Mouse (Mus musculus) kidney, embryonic 16.5 days (tissue): ENCODE data around the gene Fos. TPM values are rescaled to one million over a fixed set of nuclear protein-coding genes. Genes with fewer than 3 reads are reported as not detected.

ENCODE experiments used
- ATAC-seq: fragments of 200-750 bp; cut with Nextera tagmentation; 2 replicates; pipeline ENCODE4 v1.8.0; 2017; ENCODE audit warnings: moderate TSS enrichment; ENCODE audit not compliant: low FRiP score, low TSS enrichment
- H3K27ac ChIP-seq: fragments of 300-500 bp; sonication (generic); 2 replicates; pipeline ENCODE4 v1.5.1; 2014; ENCODE audit warnings: low read length
- H3K27me3 ChIP-seq: fragments of 300-500 bp; sonication (generic); 2 replicates; pipeline ENCODE4 v1.6.1; 2014; ENCODE audit warnings: low read length, control low read depth, mixed read lengths; ENCODE audit not compliant: insufficient read depth
- H3K36me3 ChIP-seq: fragments of 300-500 bp; sonication (generic); 2 replicates; pipeline ENCODE4 v1.6.1; 2014; ENCODE audit warnings: low read length, control low read depth, mixed read lengths; ENCODE audit not compliant: insufficient read depth
- H3K4me1 ChIP-seq: fragments of 300-500 bp; sonication (generic); 2 replicates; pipeline ENCODE4 v1.6.1; 2014; ENCODE audit warnings: low read length, control low read depth, mixed read lengths; ENCODE audit not compliant: insufficient read depth
- H3K4me2 ChIP-seq: fragments of 300-500 bp; sonication (generic); replicated peaks from 2 replicates; pipeline ENCODE4 v1.6.1; 2014; ENCODE audit warnings: low read depth, low read length
- H3K4me3 ChIP-seq: fragments of 300-500 bp; sonication (generic); 2 replicates; pipeline ENCODE4 v1.5.1; 2014; ENCODE audit warnings: mild to moderate bottlenecking, low read length
- H3K9ac ChIP-seq: fragments of 300-500 bp; sonication (generic); replicated peaks from 2 replicates; pipeline ENCODE4 v1.6.1; 2014; ENCODE audit warnings: low read length
- H3K9me3 ChIP-seq: fragments of 300-500 bp; sonication (generic); 2 replicates; pipeline ENCODE4 v1.6.1; 2016; ENCODE audit warnings: low read length, control low read depth
- WGBS: fragments of 180-500 bp; shearing (Covaris S2); extraction: QIAGEN DNeasy Blood & Tissue Kit; methylation state at CpG from one replicate; pipeline ENCODE4 v1.1.7; 2014; 5-methylcytosine and 5-hydroxymethylcytosine counted together
- polyA plus RNA-seq: library from polyadenylated mRNA; unstranded; fragments of >200 nt; fragmentation: Nextera tagmentation; extraction: Ambion mirVana; gene quantifications from 2 replicates; pipeline ENCODE4 v1.2.1, GENCODE M21; 2015

Gene Fos
- polyA plus RNA-seq, 1 experiment from 2014 or later = 3.5 TPM

DNA sequence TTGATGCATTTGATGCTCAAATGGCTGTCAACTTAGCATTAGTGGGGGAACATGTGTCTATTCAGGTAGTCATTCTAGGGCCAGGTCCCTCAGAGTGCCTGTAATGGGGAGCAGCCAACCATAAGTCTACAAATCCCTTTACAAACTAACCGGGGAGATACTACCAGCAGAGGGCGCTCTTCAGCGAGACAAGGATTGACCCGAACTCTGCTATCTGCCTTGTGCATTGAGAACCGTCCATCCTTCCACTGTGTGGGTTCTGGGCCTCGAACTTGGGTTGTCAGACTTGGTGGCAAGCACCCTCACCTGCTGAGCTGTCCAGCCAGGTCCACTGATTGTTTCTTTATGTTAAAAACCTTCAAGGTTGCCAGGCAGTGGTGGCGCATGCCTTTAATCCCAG, 23.1 kb downstream of the Fos start:
- 23% methylated on average over 7 of the region's 7 CpGs for WGBS
- no peaks in the 10 kb centered on the region for H3K4me1 ChIP-seq
- H3K9me3 ChIP-seq = peaks cover 4% of the 10 kb centered on the region; the same call in 1 of the 2 replicates
- no peak overlapping the region for H3K27ac ChIP-seq
- ATAC-seq = no peak
- H3K4me3 ChIP-seq = no peak overlapping the region
- no peak overlapping the region for H3K4me2 ChIP-seq
- no peaks in the 10 kb centered on the region for H3K27me3 ChIP-seq
- no peaks in the 10 kb centered on the region for H3K36me3 ChIP-seq
- no peak overlapping the region for H3K9ac ChIP-seq

DNA sequence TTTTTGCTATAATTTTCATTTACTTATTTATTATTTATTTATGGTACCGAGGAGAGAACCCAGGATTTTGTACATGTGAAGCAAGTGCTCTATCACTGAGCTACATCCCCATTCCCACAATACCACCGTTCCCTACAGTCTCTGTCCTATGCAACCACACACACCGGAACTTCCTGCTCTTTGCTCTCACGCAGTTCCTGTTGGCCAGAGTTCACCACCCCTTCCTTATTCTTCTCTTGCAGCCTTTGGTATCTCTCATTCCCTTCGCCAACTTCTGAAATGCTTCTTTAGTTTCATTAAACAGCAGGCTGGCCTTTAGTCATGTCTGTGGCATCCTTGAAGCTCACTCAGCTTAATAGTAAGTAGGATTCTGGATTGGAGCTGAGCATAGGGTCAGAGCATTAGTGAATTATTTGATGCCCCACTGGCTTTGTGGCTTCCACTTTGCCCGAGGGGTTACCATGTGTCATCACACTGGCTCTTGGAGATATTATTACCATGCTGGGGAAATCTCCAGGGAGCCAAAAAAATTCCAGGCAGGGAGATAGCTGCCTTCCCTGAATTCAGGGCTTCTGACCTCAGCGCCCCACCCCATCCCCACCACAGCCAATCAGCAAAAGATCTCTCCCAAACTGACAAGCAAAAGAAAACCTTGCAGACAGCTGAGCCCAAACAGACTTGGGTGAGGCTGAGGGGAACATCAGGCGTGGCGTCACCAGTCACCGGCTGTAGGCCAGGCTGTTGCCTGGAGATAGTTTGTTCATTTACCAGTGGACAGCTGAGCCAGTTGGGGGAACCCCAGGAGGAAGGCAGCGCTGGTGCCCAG, 23.8 kb downstream of the Fos start:
- Histone ChIP-seq H3K4me2 (no peak overlapping the region), H3K27ac (no peak overlapping the region), H3K9ac (no peak overlapping the region), H3K27me3 (no peaks in the 10 kb centered on the region), H3K36me3 (no peaks in the 10 kb centered on the region), H3K4me1 (no peaks in the 10 kb centered on the region), H3K4me3 (no peak overlapping the region), H3K9me3 (peaks cover 5% of the 10 kb centered on the region; the same call in 1 of the 2 replicates)
- 64% methylated on average over 11 of the region's 11 CpGs for WGBS
- ATAC-seq = no peak

DNA sequence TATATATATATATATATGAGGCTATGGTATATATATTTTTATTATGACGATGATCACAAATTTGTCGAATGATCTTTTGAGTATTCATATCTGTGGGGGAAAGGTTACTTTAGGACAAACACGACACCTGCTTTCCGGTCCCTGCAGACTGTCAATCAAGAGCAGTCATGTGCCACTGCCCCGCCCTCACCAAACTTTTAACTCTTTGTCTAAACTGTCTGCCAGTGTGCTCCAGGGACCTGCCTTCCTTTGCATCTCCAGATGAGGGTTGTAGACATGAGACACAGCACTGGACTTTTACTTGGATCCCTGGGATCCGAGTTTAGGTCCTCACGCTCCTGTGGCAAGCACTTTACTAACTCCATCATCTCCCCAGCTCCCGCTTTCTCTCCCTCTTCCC, 25.3 kb downstream of the Fos start:
- ATAC-seq = no peak
- Histone ChIP-seq H3K27ac (no peak overlapping the region), H3K4me1 (no peaks in the 10 kb centered on the region), H3K27me3 (no peaks in the 10 kb centered on the region), H3K9ac (no peak overlapping the region), H3K4me2 (no peak overlapping the region), H3K36me3 (no peaks in the 10 kb centered on the region), H3K9me3 (peaks cover 5% of the 10 kb centered on the region; the same call in 1 of the 2 replicates), H3K4me3 (no peak overlapping the region)
- WGBS = 75% methylated on average over 8 of the region's 8 CpGs

DNA sequence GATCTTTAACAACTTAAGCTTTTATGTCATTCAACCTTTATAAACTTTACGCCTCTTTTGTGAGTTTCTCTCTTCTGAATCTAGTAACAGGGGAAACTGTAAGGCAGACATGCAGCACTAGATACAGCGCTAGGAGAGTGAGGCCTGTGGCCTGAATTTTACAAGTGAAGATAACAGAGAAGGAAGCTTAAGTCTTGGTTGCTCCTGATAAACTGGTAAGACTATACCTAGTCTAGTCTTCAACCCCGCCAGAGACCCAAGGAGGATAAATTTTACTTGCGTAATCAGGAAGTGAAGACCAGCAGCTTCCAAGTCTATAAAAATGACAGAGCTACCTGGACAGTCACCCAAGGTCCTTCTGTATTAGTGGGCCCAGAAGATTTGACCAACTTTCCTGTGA, 29.0 kb downstream of the Fos start:
- no peak overlapping the region for H3K4me2 ChIP-seq
- H3K36me3 ChIP-seq = no peaks in the 10 kb centered on the region
- no peaks in the 10 kb centered on the region for H3K27me3 ChIP-seq
- H3K4me1 ChIP-seq = no peaks in the 10 kb centered on the region
- no peak overlapping the region for H3K9ac ChIP-seq
- no peak for ATAC-seq
- H3K27ac ChIP-seq = no peak overlapping the region
- WGBS = 91% methylated on average over 4 of the region's 4 CpGs
- H3K4me3 ChIP-seq = no peak overlapping the region
- peaks cover 14% of the 10 kb centered on the region; the same call in 1 of the 2 replicates for H3K9me3 ChIP-seq

DNA sequence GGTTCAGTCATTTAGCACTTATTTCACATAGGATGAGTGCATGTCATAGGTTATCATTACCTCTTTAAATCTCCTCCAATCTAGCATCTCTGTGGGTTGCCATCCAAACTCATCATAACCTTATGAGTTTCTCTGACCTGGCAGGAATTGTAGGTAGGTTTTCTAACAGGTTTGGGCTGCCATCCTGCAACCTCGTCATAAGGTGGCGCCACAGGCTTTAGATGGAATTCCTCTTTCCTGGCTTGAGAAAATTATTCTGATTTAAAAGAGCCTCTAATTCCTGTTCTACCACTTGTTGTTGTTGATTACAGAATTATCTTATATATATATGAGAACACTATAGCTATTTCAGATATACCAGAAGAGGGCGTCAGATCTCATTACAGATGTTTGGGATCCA, 34.5 kb downstream of the Fos start:
- peaks cover 9% of the 10 kb centered on the region; the same call in 1 of the 2 replicates for H3K9me3 ChIP-seq
- no peaks in the 10 kb centered on the region for H3K36me3 ChIP-seq
- H3K27me3 ChIP-seq = no peaks in the 10 kb centered on the region
- H3K4me1 ChIP-seq = no peaks in the 10 kb centered on the region
- no peak overlapping the region for H3K9ac ChIP-seq
- H3K27ac ChIP-seq = no peak overlapping the region
- ATAC-seq = no peak
- no peak overlapping the region for H3K4me3 ChIP-seq
- no peak overlapping the region for H3K4me2 ChIP-seq
- 28% methylated on average over 3 of the region's 3 CpGs for WGBS

DNA sequence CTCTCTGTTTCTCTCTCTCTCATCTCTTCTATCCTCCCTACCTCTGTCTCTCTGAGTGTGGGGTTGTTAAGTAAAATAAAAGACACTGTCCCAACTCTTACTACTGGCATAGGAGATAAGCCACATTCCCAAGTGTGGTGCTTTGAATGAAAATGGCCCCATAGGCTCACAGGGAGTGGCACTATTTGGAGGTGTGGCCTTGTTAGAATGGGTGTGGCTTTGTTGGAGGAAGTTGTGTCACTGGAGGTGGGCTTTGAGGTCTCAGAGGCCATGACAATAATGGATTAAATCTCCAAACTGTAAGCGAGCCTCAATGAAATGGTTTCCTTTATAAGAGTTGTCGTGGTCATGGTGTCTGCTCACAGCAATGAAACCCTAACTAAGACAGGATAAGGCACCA, 36.3 kb downstream of the Fos start:
- Histone ChIP-seq H3K9me3 (peaks cover 6% of the 10 kb centered on the region; the same call in 1 of the 2 replicates), H3K27ac (no peak overlapping the region), H3K9ac (no peak overlapping the region), H3K36me3 (no peaks in the 10 kb centered on the region), H3K4me3 (no peak overlapping the region), H3K4me1 (no peaks in the 10 kb centered on the region), H3K4me2 (no peak overlapping the region), H3K27me3 (no peaks in the 10 kb centered on the region)
- ATAC-seq = no peak
- WGBS = 96% methylated on average over 2 of the region's 2 CpGs

DNA sequence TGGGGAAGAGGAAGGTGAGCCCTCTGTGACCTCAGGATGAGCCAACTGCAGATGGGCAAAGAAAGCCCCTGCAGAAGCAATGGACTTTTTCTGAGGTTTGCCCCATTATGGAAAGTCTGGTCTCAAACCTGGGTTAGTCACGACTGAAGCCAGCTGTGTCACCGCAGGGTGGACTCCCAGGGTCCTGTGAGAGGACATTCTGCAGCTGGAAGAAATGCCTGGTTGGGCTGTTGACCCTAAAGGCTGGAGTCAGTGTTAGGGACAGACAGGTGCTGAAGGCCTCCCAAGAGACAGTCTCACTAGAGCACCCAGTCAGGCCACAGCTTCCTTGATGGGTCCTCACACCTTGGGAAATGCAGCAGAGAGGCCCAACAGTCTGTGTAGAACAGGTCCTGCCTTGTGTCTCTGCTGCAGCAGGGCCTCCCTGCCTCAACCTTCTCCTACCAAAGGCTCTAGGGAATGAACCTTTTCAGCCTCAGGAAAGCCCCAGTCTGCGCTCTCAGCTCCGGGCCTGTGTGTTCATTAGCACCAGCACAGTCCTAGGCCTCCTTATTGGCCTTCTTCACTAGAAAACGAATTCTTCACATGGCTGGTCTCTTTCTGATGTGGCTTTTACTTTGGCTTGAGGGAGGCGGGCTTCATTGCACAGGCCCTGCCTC, 40.2 kb downstream of the Fos start:
- WGBS = 71% methylated on average over 6 of the region's 6 CpGs
- no peak overlapping the region for H3K9ac ChIP-seq
- no peaks in the 10 kb centered on the region for H3K9me3 ChIP-seq
- H3K4me3 ChIP-seq = no peak overlapping the region
- no peak for ATAC-seq
- no peak overlapping the region for H3K27ac ChIP-seq
- H3K4me1 ChIP-seq = no peaks in the 10 kb centered on the region
- H3K27me3 ChIP-seq = no peaks in the 10 kb centered on the region
- H3K36me3 ChIP-seq = no peaks in the 10 kb centered on the region
- H3K4me2 ChIP-seq = no peak overlapping the region

DNA sequence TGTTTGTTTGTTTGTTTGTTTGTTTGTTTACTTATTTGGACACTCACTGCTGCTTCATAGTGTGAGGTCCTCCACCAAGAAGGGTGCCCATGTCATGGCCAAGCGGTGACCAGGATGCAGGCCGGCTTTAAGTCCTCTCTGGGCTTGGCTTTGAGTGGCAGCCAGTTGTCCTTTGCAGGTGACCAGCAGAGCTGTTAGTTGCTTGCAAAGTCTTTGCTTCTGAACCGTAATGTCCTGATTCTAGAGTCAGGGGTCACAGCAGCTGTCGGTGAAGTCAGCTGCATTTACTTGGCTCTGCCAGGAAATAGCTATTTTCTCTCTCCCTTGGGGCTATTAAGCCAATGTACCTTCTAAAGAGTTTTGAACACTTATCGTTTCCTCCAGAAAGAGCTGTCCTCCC, 41.3 kb downstream of the Fos start:
- Histone ChIP-seq H3K27me3 (no peaks in the 10 kb centered on the region), H3K4me3 (no peak overlapping the region), H3K9ac (no peak overlapping the region), H3K9me3 (no peaks in the 10 kb centered on the region), H3K4me2 (no peak overlapping the region), H3K27ac (no peak overlapping the region), H3K4me1 (no peaks in the 10 kb centered on the region), H3K36me3 (no peaks in the 10 kb centered on the region)
- no peak for ATAC-seq
- WGBS = 55% methylated on average over 5 of the region's 5 CpGs

DNA sequence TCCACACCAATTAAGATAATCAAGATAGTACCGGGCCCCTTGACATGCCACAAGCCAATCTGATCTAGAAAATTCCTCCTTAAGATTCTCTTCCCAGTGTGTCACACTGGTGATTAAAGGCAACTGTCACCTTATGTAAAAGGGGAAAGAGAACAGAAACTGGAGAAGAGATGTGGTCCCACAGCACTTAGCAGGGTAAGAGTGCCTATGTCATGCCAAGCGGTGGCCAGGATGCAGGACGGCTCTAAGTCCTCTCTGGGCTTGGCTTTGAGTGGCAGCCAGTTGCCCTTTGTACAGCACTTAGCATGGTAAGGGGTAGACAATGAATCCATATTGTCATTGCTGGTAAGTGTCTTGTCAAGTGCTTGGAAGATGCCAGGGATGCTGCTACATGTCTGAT, 42.2 kb downstream of the Fos start:
- Histone ChIP-seq H3K4me3 (no peak overlapping the region), H3K27ac (no peak overlapping the region), H3K4me2 (no peak overlapping the region), H3K9ac (no peak overlapping the region), H3K9me3 (no peaks in the 10 kb centered on the region), H3K27me3 (no peaks in the 10 kb centered on the region), H3K4me1 (no peaks in the 10 kb centered on the region), H3K36me3 (no peaks in the 10 kb centered on the region)
- ATAC-seq = no peak
- 87% methylated on average over 3 of the region's 3 CpGs for WGBS

DNA sequence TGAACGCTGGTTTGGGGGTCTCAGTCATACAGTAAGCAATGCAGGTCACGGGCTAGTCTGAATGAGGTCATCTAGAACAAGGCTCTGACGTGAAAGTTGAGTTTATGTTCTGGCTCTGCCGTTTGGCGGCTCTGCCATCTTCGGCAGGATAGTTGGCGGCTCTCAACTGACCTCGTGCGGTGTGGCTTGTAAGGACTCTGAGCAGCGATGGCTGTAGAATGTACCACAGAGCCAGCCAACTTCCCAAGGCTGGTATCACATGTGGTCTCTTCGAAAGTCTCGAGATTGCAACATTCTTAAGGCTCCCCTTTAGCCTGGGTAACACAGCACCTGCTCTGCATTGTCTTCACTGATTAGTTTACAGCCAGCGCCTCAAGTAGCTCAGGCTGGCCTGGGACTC, 43.6 kb downstream of the Fos start:
- 67% methylated on average over 13 of the region's 13 CpGs for WGBS
- Histone ChIP-seq H3K4me3 (no peak overlapping the region), H3K27me3 (no peaks in the 10 kb centered on the region), H3K27ac (no peak overlapping the region), H3K4me2 (no peak overlapping the region), H3K9ac (no peak overlapping the region), H3K36me3 (no peaks in the 10 kb centered on the region), H3K9me3 (no peaks in the 10 kb centered on the region), H3K4me1 (no peaks in the 10 kb centered on the region)
- ATAC-seq = no peak
